Mouse (Mus musculus) frontal cortex, adult 2 months (tissue): Measurements from ENCODE around the gene Gm49340. TPM values are rescaled to one million over a fixed set of nuclear protein-coding genes. Genes with fewer than 3 reads are reported as not detected.
"Not testable (repeated sequence)": the region's sequence is repeated elsewhere in the genome, so short reads cannot be mapped to it uniquely, and the experiment has no call there.

Source experiments
- DNase-seq, 2 experiments: peaks; one replicate each; pipeline ENCODE4 v3.0.0; 2022; ENCODE audit warnings: low spot score in 1 of 2; ENCODE audit errors: extremely low spot score in 1 of 2
- polyA plus RNA-seq: library from polyadenylated mRNA; depleted of rRNA; stranded (reverse); fragments of >200 nt; gene quantifications from 2 replicates; pipeline ENCODE4 v1.2.3, GENCODE M21; 2012; rRNA removed

The Gm49340 gene
- not detected in 2 replicates for polyA plus RNA-seq

GRCm38 (mm10) chr11:73329442-73329841 is at the start of gene Gm49340, which contains the start of the genes Aspa and Spata22:
Gene Gm49340 (plus strand): TSS chr11:73329741.
Gene Aspa (minus strand): TSS chr11:73329596.
Gene Spata22 (plus strand): TSS chr11:73329741.
- DNase-seq = no peak

GRCm38 (mm10) chr11:73280710-73281109 is 48.8 kb upstream of the Gm49340 start:
- no peak for DNase-seq

- DNase-seq = peak; percentile 77 to 82
Measured at GRCm38 (mm10) chr11:73281528-73282027, 48.0 kb upstream of the Gm49340 start.

GRCm38 (mm10) chr11:73283369-73283768 is 46.2 kb upstream of the Gm49340 start:
- DNase-seq = no peak

DNA sequence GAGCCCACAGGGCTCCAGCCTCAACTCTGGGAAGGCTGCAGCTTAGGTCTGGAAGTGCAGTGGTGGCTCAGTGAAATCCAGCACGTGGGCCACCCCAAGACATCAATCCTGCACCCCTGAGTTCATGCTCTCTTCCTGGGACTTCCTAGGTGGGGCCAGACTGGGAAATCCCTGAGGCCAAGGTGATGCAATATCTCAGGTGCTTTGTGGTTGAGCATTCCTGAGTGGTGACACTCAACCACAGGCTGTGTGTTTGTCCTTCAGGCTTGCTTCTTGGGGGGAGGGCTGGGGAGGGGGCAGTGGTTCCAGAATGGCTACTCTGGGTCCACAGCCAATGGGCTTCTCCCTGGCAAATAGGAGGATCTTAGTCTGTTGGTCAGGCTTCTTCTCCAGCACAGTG is 45.6 kb upstream of the Gm49340 start:
- no peak for DNase-seq

DNA sequence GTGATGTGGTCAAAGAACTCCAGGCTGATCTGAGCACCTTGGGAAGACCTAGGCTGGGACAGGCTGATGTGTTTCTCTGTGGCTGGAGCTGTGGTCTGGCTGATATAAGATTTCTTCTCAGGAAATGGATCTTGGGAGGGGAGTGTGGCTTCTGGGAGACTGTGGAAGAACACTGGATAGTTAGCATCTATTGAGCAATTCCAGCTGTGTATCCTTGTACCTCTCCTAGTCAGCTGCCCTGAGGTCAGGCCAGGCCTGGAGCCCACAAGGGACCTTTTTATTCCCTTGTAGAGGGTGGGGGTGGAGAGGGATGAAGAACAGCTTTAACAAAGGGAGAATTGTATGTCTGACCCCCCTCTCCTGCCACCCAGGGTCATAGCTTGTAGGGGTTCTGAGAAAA is 45.2 kb upstream of the Gm49340 start:
- peak in 1 of 2 experiments; percentile 15 for DNase-seq

DNA sequence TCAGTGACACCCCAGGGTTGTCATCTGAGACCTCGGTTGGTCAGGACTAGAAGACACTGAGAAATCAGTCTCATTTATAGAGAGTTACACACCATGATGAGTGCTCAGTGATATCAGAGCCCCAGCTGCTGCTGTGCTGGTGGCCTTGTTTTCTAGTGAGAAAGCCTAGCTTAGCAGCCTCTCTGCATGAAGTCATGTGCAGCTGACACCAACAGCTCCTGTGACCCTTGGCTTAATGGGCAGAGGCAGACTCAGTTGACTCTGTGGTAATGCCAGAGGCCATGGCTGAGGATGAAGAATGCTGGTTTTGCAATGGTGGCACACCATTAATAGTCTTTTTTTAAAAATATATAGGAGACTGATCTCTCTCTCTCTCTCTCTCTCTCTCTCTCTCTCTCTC is 39.9 kb upstream of the Gm49340 start:
- DNase-seq = no peak

DNA sequence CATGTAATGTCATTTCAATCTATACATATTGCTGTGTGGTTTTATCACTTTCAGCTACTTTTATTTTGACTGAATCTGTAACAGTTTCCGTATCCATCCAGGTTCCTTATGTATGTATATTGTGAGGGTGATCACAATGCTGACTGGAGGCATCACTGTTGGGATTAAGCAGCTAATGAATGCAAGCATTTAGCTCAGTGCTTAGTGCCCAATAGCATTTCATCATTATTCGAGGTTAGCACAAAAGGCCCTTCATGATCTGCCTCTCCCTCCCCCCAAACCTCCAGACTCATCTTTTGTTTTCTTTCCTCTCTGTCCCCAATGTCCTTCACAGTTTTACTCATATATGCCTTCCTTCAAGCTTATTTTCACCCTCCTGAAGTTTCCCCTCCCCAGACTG is 26.4 kb upstream of the Gm49340 start:
- no peak for DNase-seq

GRCm38 (mm10) chr11:73315961-73316360 is 13.6 kb upstream of the Gm49340 start:
- no peak for DNase-seq

- DNase-seq = not testable (repeated sequence)
Measured at GRCm38 (mm10) chr11:73318581-73318980, 11.0 kb upstream of the Gm49340 start.

DNA sequence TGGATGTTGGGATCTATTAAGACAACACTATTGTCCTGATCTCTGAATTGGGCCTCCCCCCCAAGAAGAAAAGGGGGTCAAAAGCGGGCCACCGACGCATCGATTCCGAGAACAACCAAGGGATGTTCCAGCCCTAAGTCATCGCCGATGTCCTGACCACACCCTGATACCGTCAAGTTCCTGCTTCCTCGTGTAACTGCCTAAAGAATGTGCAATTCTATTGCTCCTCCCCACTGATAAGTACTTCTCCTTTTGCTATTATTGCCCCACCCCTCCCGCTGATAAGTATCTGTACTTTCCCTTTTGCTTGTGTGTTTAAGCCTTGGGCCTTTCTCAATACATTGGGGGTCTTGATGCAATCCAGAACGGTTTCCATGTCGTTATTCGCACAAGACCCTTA is 8.5 kb upstream of the Gm49340 start:
- DNase-seq = not testable (repeated sequence)

DNA sequence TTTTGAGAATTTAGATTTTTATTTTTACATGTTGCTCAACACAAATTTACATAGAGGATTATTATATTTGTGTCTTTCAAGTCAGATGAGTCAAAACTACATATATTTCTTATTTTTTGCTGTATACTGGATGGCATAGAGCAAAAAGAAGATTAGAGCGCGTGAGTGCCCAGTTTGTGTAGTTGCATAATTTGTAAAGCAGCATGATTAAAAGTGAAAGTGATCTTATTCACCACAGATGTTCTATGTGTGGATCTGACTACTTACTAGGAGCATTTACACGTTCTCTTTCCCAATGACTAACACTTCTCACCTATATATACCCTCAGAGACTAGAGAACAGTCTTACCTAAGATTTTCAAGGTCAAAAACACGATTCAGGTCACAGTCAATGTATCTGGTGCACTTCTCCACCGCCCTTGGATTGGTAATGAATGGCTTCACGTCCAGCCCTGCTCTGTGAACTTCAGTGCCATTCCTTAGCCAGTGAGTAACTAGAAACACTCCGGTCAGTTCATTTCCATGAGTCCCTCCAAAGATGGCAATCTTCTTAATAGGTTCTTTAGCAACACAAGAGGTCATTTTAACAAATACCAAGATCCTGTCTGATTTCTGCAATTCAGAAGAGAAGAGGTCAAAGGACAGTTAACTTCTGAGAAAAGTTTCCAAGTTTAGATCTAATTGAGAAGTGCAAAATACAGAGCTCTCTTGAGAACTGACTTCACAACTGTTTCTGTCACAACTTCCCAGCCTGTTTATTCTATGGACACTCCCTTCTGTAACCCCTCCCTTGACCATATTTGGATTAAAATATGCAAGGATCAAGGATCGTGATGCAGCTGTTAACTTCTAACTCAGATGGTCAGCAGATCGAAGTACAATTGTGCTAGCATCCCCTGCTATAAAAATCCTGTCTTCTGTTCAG is 5.4 kb upstream of the Gm49340 start:
- no peak for DNase-seq

DNA sequence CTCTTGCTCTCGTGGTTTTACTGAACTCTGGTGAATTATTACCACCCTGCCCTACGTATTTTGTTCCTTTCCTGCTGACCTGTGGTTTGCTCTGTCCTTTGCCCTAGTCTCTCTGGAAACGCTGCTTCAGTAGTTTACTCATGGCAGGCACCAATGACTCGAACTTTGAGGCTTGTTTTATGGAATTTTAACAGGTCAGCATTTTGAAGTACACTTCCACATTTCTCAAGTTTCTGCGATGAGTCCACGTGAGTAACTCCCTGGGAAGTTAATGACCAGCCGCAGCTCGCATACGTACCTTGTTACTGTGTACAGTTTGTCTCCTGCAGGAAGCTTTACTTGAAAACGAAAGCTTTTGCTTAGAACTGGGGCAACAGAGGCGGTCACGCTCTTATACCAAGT is 3.1 kb upstream of the Gm49340 start:
- no peak for DNase-seq

DNA sequence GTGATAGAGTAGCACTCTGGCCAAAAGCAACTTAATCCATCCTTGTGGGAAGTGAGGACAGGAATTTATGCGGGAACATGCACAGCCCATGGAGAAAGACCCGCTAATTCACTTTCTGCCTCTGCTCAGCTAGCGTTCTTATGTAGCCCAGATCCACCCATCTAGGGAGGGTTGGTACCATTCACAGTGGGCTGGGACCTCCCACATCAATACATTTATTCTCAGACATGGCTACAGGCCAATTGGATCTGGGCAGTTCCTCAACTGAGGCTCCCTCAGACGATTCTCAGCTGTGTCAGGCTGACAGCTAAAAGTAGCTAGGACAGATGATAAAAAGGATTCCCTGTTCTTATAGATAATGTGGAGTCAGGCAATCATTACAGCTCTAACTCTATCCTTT is 2.2 kb upstream of the Gm49340 start:
- peak; percentile 2 to 37 for DNase-seq

DNA sequence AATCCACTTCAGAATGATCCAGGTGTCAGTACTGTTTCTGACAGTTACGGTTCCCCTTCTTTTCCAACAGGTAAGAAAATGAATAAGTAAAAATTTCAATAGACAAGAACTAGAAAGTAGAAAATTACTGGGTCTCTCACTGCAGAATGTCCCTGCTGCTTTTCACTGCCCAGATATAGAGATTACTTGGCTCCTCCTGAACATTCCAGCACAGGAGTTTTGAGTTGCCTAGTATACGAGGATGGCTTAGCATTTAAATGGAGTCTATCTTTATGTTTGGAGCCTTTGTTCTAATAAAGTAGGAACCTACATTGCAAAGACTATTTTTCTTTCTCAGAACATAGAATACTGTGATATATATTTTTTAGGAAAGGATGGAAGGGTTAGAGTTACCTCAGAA is 3.8 kb downstream of the Gm49340 start:
- no peak for DNase-seq

GRCm38 (mm10) chr11:73336919-73337318 is 7.4 kb downstream of the Gm49340 start:
- no peak for DNase-seq

GRCm38 (mm10) chr11:73350483-73350882 is 20.9 kb downstream of the Gm49340 start, which contains the start of gene Olfr20:
Gene Olfr20 (plus strand): TSS chr11:73350783.
- DNase-seq = no peak

DNA sequence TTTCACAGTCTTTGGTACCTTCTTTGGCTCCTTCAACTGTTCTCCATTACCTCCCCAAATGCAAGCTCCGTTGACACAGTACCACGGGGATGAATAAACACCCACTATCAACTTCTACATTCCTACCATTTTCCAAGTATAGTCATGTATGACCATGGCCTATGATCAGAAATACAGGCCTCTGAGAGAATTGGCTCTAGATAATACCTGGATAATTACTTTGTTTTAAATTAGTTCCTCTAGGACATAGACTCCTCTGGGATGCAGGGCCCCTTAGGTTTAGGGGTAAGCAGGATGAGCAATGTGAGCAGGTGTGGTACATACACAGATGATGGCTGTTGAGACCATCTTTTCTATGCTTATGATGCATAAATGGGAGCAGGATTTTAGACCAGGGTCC is 41.4 kb downstream of the Gm49340 start, which contains the start of gene Olfr376:
Gene Olfr376, plus strand, starts transcription at position 301 of the 400 bp plus-strand sequence.
- no peak for DNase-seq

GRCm38 (mm10) chr11:73395374-73395773 is 65.8 kb downstream of the Gm49340 start:
- no peak for DNase-seq

DNA sequence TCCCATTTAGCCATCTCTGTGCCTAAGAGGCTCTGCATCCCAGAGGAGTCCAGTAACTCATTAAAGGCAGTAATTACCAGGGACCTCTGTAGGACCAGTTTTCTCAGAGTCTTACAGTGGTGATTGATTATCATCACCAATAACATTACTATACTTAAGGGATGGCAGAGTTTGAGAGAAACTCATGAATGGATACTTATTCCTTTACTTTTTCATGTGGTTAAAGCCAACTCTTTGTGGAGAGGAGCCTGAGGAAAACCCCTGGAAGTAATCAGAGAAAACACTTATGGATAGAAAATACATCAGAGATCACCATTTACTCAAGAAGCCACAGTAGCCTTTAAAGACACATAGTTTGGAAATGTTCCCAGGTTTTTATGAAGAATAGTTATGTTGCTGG is 70.0 kb downstream of the Gm49340 start, which contains the start of gene Olfr1:
Gene Olfr1, minus strand, starts transcription at position 101 of the 400 bp plus-strand sequence.
- DNase-seq = no peak
